Mouse (Mus musculus) kidney, postnatal 0 days (tissue): Measurements from ENCODE around the gene Sept4. TPM values are rescaled to one million over a fixed set of nuclear protein-coding genes. Genes with fewer than 3 reads are reported as not detected.

Experiments used
- ATAC-seq: fragments of 200-750 bp; cut with Nextera tagmentation; replicated peaks from 2 replicates; pipeline ENCODE4 v1.8.0; 2017; ENCODE audit warnings: low read depth, moderate number of reproducible peaks, moderate TSS enrichment, moderate library complexity; ENCODE audit not compliant: low FRiP score
- DNase-seq: peaks from one replicate; pipeline ENCODE4 v3.0.0-alpha.2; 2016; ENCODE audit warnings: low spot score
- H3K27ac ChIP-seq: fragments of 300-500 bp; sonication (generic); 2 replicates; pipeline ENCODE4 v1.5.1; 2014; ENCODE audit warnings: mild to moderate bottlenecking
- H3K27me3 ChIP-seq: fragments of 300-500 bp; sonication (generic); 2 replicates; pipeline ENCODE4 v1.6.1; 2014; ENCODE audit warnings: low read length, mixed read lengths; ENCODE audit not compliant: insufficient read depth
- H3K36me3 ChIP-seq: fragments of 300-500 bp; sonication (generic); 2 replicates; pipeline ENCODE4 v1.6.1; 2014; ENCODE audit warnings: low read length, mixed read lengths; ENCODE audit not compliant: insufficient read depth
- H3K4me1 ChIP-seq: fragments of 300-500 bp; sonication (generic); replicated peaks from 2 replicates; pipeline ENCODE4 v1.6.1; 2014; ENCODE audit warnings: antibody characterized with exemption, low read length, mixed read lengths; ENCODE audit not compliant: insufficient read depth
- H3K4me2 ChIP-seq: fragments of 300-500 bp; sonication (generic); 2 replicates; pipeline ENCODE4 v1.6.1; 2014; ENCODE audit warnings: mild to moderate bottlenecking, low read length, moderate library complexity, mixed read lengths
- H3K4me3 ChIP-seq: fragments of 300-500 bp; sonication (generic); replicated peaks from 2 replicates; pipeline ENCODE4 v1.5.1; 2014; ENCODE audit warnings: low read depth, low read length
- H3K9ac ChIP-seq: fragments of 300-500 bp; sonication (generic); 2 replicates; pipeline ENCODE4 v1.6.1; 2014; ENCODE audit warnings: low read depth, low read length
- H3K9me3 ChIP-seq: fragments of 300-500 bp; sonication (generic); replicated peaks from 2 replicates; pipeline ENCODE4 v1.6.1; 2016; ENCODE audit warnings: low read length, inconsistent platforms, mixed read lengths
- CTCF ChIP-seq: IDR thresholded peaks from 2 replicates; pipeline ENCODE4 v1.5.1; 2016; ENCODE audit warnings: antibody characterized with exemption, low read depth, mild to moderate bottlenecking, moderate library complexity
- WGBS: fragments of 180-500 bp; shearing (Covaris S2); extraction: QIAGEN DNeasy Blood & Tissue Kit; methylation state at CpG from one replicate; pipeline ENCODE4 v1.1.7; 2014; 5-methylcytosine and 5-hydroxymethylcytosine counted together
- polyA plus RNA-seq: library from polyadenylated mRNA; unstranded; fragments of >200 nt; fragmentation: Nextera tagmentation; extraction: Ambion mirVana; gene quantifications from 2 replicates; pipeline ENCODE4 v1.2.1, GENCODE M21; 2015

Gene Sept4
- polyA plus RNA-seq, 1 experiment from 2014 or later = 146 TPM

DNA sequence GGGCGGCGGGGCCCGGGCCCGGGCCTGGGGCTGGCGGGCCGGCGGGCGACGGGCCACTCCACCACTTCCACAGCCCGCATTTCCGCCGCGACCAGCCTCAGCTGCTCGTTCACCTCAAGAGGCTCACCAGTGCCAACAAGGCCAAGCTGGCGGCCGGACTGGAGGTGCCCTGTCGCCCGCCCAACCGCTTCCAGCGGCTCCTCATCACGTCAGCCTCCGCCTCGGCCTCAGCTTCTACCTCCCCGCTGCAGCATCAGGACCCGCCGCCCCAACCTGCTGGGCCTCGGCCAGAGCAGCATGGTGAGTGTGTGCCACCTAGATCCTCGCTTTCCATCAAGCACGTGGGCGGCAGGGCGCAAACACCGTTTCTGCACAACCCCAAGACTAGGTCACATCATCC lies 48.9 kb downstream of the Sept4 start:
- no peak overlapping the region for H3K4me2 ChIP-seq
- no peaks in the 10 kb centered on the region for H3K4me1 ChIP-seq
- no peak overlapping the region for H3K27ac ChIP-seq
- 95% methylated on average over 32 of the region's 32 CpGs for WGBS
- TF ChIP-seq CTCF = no peak
- no peak; the same call in 1 of the 2 replicates for ATAC-seq
- DNase-seq = no peak
- H3K36me3 ChIP-seq = peaks cover 58% of the 10 kb centered on the region
- no peaks in the 10 kb centered on the region for H3K9me3 ChIP-seq
- H3K27me3 ChIP-seq = no peaks in the 10 kb centered on the region
- no peak overlapping the region for H3K9ac ChIP-seq
- H3K4me3 ChIP-seq = no peak overlapping the region

DNA sequence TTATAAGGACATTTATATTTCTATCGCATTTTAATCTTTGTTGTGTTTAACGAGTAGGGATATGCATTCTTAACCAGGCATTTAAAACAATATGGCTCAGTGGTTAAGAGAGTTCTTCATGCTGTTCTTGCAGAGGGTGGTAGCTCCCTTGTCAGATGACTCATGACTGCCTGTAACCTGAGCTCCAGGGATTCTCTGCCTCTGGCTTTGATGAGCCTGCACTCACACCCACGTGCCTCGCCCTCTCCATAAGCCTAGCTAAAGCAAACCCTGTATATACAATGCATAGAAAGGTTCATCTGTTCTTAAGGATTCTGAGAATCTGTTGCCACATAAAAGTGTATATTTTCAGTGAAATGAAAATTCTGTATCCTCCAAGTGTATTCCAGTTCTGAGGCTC lies 54.5 kb downstream of the Sept4 start:
- WGBS = 39% methylated on average over 4 of the region's 4 CpGs
- Histone ChIP-seq H3K27ac (no peak overlapping the region), H3K27me3 (no peaks in the 10 kb centered on the region), H3K9me3 (no peaks in the 10 kb centered on the region), H3K4me2 (no peak overlapping the region), H3K36me3 (peaks cover 9% of the 10 kb centered on the region), H3K9ac (no peak overlapping the region), H3K4me1 (no peaks in the 10 kb centered on the region), H3K4me3 (no peak overlapping the region)
- DNase-seq (peak; percentile 65), ATAC-seq (no peak)
- TF ChIP-seq CTCF = no peak

DNA sequence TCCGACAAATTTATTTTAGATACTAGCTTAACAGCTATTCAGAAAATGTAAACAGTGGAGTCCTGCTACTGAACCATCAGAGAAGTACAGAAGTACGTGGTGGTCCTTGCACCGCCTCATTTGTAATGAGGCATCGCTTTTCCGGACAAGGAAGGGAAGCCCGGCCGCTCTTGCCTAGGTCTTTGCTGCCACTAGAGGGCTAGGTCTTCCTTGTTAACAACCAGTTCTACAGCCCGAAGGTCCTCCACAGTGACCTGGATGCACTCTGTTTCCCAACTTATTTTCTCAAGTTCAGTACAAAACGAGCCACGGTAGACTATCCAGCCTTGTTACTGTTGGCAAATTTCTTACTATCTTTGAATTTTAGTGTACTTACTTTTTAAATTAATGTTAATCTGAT lies 61.2 kb downstream of the Sept4 start:
- Histone ChIP-seq H3K9me3 (no peaks in the 10 kb centered on the region), H3K36me3 (no peaks in the 10 kb centered on the region), H3K9ac (no peak overlapping the region), H3K4me1 (no peaks in the 10 kb centered on the region), H3K4me2 (no peak overlapping the region), H3K4me3 (no peak overlapping the region), H3K27ac (no peak overlapping the region), H3K27me3 (no peaks in the 10 kb centered on the region)
- TF ChIP-seq CTCF = peak; percentile 80
- peak; percentile 88 for DNase-seq
- WGBS = 22% methylated on average over 10 of the region's 10 CpGs
- ATAC-seq = 0 out of 2 replicates have a peak, but pooled peaks have one; percentile 33

DNA sequence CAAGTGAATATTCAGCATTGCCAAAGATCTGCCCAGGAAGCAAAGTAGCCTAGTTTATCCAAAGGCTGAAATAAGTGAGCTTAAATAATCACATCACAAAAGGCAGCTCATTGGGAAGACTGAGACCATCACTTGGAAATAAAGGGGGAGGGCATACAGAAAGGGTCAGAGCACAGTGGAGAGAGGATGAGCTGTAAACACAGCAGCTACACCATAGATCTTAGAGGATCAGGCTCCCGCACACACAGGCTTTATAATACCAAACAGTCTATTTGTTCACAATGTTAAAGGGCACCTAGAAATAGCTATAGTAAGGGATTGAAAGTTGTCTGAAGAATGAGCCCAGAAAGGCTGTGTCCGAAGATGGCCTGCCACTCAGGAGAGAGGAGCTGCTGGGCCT lies 70.1 kb downstream of the Sept4 start:
- no peaks in the 10 kb centered on the region for H3K9me3 ChIP-seq
- H3K27me3 ChIP-seq = no peaks in the 10 kb centered on the region
- H3K4me2 ChIP-seq = peak overlapping the region; percentile 61
- DNase-seq (no peak), ATAC-seq (no peak)
- no peaks in the 10 kb centered on the region for H3K4me1 ChIP-seq
- peak overlapping the region; percentile 40 for H3K4me3 ChIP-seq
- H3K27ac ChIP-seq = 0 out of 2 replicates have a peak overlapping the region, but pooled peaks have one; percentile 34
- 19% methylated on average over 2 of the region's 2 CpGs for WGBS
- TF ChIP-seq CTCF = no peak
- H3K36me3 ChIP-seq = 0 out of 2 replicates have a peak, but pooled peaks cover 3% of the 10 kb centered on the region
- H3K9ac ChIP-seq = peak overlapping the region; percentile 71

DNA sequence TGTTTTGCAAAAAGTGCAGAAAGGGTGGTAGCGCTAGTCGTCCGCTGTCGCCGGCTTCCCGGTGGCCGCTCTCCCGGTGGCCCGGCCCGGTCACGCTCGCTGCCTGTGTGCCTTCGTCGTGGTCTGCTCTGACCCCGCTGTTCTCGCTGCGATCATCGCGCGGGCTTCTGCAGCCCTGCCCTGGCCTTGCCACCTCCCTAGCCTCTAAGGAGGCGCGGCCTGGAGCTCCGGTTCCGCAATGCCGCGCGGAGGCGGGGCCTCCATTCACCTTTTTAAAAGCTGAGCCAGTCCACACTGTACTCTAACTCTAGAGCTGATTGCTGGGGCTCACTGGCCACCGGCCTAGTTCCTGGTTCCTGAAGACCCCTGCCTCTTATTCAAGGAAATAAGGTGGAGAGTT lies 70.5 kb downstream of the Sept4 start:
- Histone ChIP-seq H3K9ac (peak overlapping the region; percentile 71), H3K9me3 (no peaks in the 10 kb centered on the region), H3K4me3 (peak overlapping the region; percentile 40), H3K4me1 (no peaks in the 10 kb centered on the region), H3K4me2 (peak overlapping the region; percentile 61), H3K27me3 (no peaks in the 10 kb centered on the region), H3K27ac (0 out of 2 replicates have a peak overlapping the region, but pooled peaks have one; percentile 34), H3K36me3 (0 out of 2 replicates have a peak, but pooled peaks cover 3% of the 10 kb centered on the region)
- DNase-seq = peak; percentile 79
- ATAC-seq = peak; percentile 90
- under 1% methylated on average over 29 of the region's 29 CpGs for whole genome bisulfite sequencing
- no peak for TF ChIP-seq CTCF

Other genes starting within 250 kb of the Sept4 start
- gene Ppm1e, start 209.9 kb upstream of the Sept4 start, polyA plus RNA-seq = 2.1 and 2.3 TPM in 2 replicates
- 3.5 and 4.7 TPM in 2 replicates for gene Rad51c, start 163.9 kb upstream of the Sept4 start, polyA plus RNA-seq
- gene Tex14, start 163.8 kb upstream of the Sept4 start, polyA plus RNA-seq = 0.55 and 0.57 TPM in 2 replicates
- gene Gm11492, start 2.2 kb upstream of the Sept4 start, polyA plus RNA-seq = not detected in 2 replicates
- gene Mtmr4, start 23.3 kb downstream of the Sept4 start, polyA plus RNA-seq = 19.8 and 21.0 TPM in 2 replicates
- gene Hsf5, start 48.3 kb downstream of the Sept4 start, polyA plus RNA-seq = 0.11 and 0.16 TPM in 2 replicates
- 5.5 and 6.2 TPM in 2 replicates for gene Rnf43, start 93.8 kb downstream of the Sept4 start, polyA plus RNA-seq
- gene Supt4a, start 168.6 kb downstream of the Sept4 start, polyA plus RNA-seq = 165 and 171 TPM in 2 replicates
- gene Tspoap1, start 191.6 kb downstream of the Sept4 start, polyA plus RNA-seq = 1.9 and 2.5 TPM in 2 replicates
- gene Mpo, start 224.7 kb downstream of the Sept4 start, polyA plus RNA-seq = 0.12 and 0.52 TPM in 2 replicates